Comparison of ENCODE assay signal across 19 mouse cellular contexts in the genomic region with DNA sequence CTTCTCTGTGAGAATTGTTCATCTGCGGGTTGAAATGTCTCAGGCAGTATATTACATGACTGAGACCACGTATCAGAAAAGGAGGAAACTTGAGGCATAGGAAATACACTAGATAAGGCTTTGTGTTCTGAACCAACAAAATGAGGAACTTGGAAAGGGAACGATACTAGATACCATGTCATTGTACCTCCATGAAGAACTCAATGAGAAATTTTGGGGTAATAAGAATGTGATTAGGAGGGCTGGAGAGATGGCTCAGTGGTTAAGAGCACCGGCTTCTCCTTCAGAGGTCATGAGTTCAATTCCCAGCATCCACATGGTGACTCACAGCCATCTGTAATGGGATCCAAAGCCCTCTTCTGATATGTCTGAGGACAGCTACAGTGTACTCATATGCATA.
"Had no signal": no experiment of that assay in that cellular context is flagged by ENCODE, and none has a peak within 500 bp of the region (broad histone marks: within the 10 kb centered on the region; RNA-seq: fewer than 3 reads in every experiment).

No protein-coding gene starts in this region.

- H3K4me2 ChIP-seq: limb, embryonic 13.5 days; liver, embryonic 12.5 days; liver, embryonic 15.5 days; midbrain, embryonic 13.5 days had no signal

- H3K4me3 ChIP-seq: limb, embryonic 10.5 days; limb, embryonic 13.5 days; liver, embryonic 12.5 days; liver, embryonic 15.5 days; megakaryocyte, embryonic 14.5 days; midbrain, embryonic 10.5 days; midbrain, embryonic 13.5 days had no signal

- H3K9me3 ChIP-seq: limb, embryonic 10.5 days; limb, embryonic 13.5 days; liver, embryonic 12.5 days; liver, embryonic 15.5 days; megakaryocyte, embryonic 14.5 days; midbrain, embryonic 10.5 days; midbrain, embryonic 13.5 days had no signal

- H3K36me3 ChIP-seq: limb, embryonic 10.5 days; limb, embryonic 13.5 days; liver, embryonic 12.5 days; liver, embryonic 15.5 days; midbrain, embryonic 10.5 days; midbrain, embryonic 13.5 days had no signal

- H3K27ac ChIP-seq: kidney, postnatal 0 days; limb, embryonic 10.5 days; limb, embryonic 13.5 days; liver, embryonic 12.5 days; liver, embryonic 15.5 days; midbrain, embryonic 10.5 days; midbrain, embryonic 13.5 days; stomach, postnatal 0 days had no signal

- DNase-seq: kidney, adult 18-20 months; kidney, postnatal 25 days; liver; lung, adult 2 months; lung, postnatal 14 days; lung, postnatal 4 days; thymus, adult 2 months; thymus, postnatal 14 days; thymus, postnatal 4 days had no signal

- H3K9ac ChIP-seq: limb, embryonic 13.5 days; liver, embryonic 12.5 days; liver, embryonic 15.5 days; midbrain, embryonic 13.5 days had no signal

- ATAC-seq: liver, embryonic 12.5 days; midbrain, embryonic 13.5 days; midbrain, embryonic 16.5 days had no signal
